In genomic region chr10:53378981-53379708, GRCm38 (mm10) we compare ENCODE assay signal across 8 mouse cellular contexts. TPM values are rescaled to one million over a fixed set of nuclear protein-coding genes. Genes with fewer than 3 reads are reported as not detected.
DNase-seq lines count a peak whose midpoint lies in the region; ATAC-seq and TF ChIP-seq lines count a peak whose summit lies in the region.

No protein-coding gene starts in this region.

- peak overlapping the region; percentile 60 for H3K4me2 ChIP-seq in lung, embryonic 14.5 days
- peak overlapping the region; percentile 71 for H3K4me2 ChIP-seq in hindbrain, embryonic 14.5 days (replicated peaks)
- peak overlapping the region; percentile 59 for H3K4me2 ChIP-seq in limb, embryonic 14.5 days (replicated peaks; ENCODE audit: low read depth, low read length, severe bottlenecking)

- no peaks in the 10 kb centered on the region for H3K27me3 ChIP-seq in lung, embryonic 14.5 days (ENCODE audit: insufficient read depth, low read length)
- H3K27me3 ChIP-seq in hindbrain, embryonic 14.5 days (ENCODE audit: control insufficient read depth, insufficient read depth, low read length): no peaks in the 10 kb centered on the region
- no peaks in the 10 kb centered on the region for H3K27me3 ChIP-seq in limb, embryonic 14.5 days (ENCODE audit: control insufficient read depth, insufficient read depth, low read length)

- peak; percentile 90 for ATAC-seq in lung, embryonic 14.5 days (ENCODE audit: insufficient read depth)
- ATAC-seq in activated CD4-positive, CD25-positive, alpha-beta regulatory T cell, adult 4 months: peak; percentile 80
- peak; percentile 38 for ATAC-seq in erythroblast, adult 5-6 weeks (replicated peaks; ENCODE audit: low FRiP score, poor library complexity, severe bottlenecking)
- ATAC-seq in hindbrain, embryonic 14.5 days (ENCODE audit: low FRiP score): peak; percentile 82; the same call in 1 of the 2 replicates
- peak; percentile 81 for ATAC-seq in limb, embryonic 14.5 days (ENCODE audit: low FRiP score, low read depth)
- ATAC-seq in monocyte, adult 5-6 weeks (replicated peaks; ENCODE audit: insufficient number of reproducible peaks, low FRiP score, low TSS enrichment, poor library complexity, severe bottlenecking): peak; percentile 38

- peak overlapping the region; percentile 98 for H3K27ac ChIP-seq in lung, embryonic 14.5 days (ENCODE audit: low read depth)
- H3K27ac ChIP-seq in hindbrain, embryonic 14.5 days: peak overlapping the region; percentile 97
- peak overlapping the region; percentile 98 for H3K27ac ChIP-seq in limb, embryonic 14.5 days (replicated peaks; ENCODE audit: low read depth, low read length)

- H3K4me1 ChIP-seq in lung, embryonic 14.5 days (ENCODE audit: insufficient read depth): peaks cover 7% of the 10 kb centered on the region; the same call in 1 of the 2 replicates
- peaks cover 30% of the 10 kb centered on the region for H3K4me1 ChIP-seq in hindbrain, embryonic 14.5 days (replicated peaks; ENCODE audit: control insufficient read depth, insufficient read depth, low read length)
- H3K4me1 ChIP-seq in limb, embryonic 14.5 days (ENCODE audit: control insufficient read depth, insufficient read depth, low read length): peaks cover 21% of the 10 kb centered on the region

- no peaks in the 10 kb centered on the region for H3K36me3 ChIP-seq in lung, embryonic 14.5 days (ENCODE audit: insufficient read depth)
- H3K36me3 ChIP-seq in hindbrain, embryonic 14.5 days (replicated peaks; ENCODE audit: control insufficient read depth, insufficient read depth): no peaks in the 10 kb centered on the region
- H3K36me3 ChIP-seq in limb, embryonic 14.5 days (ENCODE audit: control insufficient read depth, insufficient read depth, low read length): no peaks in the 10 kb centered on the region

- H3K9ac ChIP-seq in lung, embryonic 14.5 days: peak overlapping the region; percentile 99
- H3K9ac ChIP-seq in hindbrain, embryonic 14.5 days: peak overlapping the region; percentile 99
- H3K9ac ChIP-seq in limb, embryonic 14.5 days (ENCODE audit: low read depth, low read length, severe bottlenecking): peak overlapping the region; percentile 98

- H3K9me3 ChIP-seq in lung, embryonic 14.5 days (ENCODE audit: low read depth, low read length): no peaks in the 10 kb centered on the region
- no peaks in the 10 kb centered on the region for H3K9me3 ChIP-seq in hindbrain, embryonic 14.5 days (ENCODE audit: control insufficient read depth, low read length)
- H3K9me3 ChIP-seq in limb, embryonic 14.5 days (ENCODE audit: control insufficient read depth, low read length): no peaks in the 10 kb centered on the region

- no peak for TF ChIP-seq CTCF in lung, embryonic 14.5 days (IDR thresholded peaks at IDR 0.05; ENCODE audit: low read depth)

- peak overlapping the region; percentile 93 for H3K4me3 ChIP-seq in lung, embryonic 14.5 days (ENCODE audit: low read depth, low read length)
- H3K4me3 ChIP-seq in hindbrain, embryonic 14.5 days (replicated peaks; ENCODE audit: low read length): peak overlapping the region; percentile 98
- H3K4me3 ChIP-seq in limb, embryonic 14.5 days (replicated peaks; ENCODE audit: low read length): peak overlapping the region; percentile 95

- DNase-seq in lung, embryonic 14.5 days: peak; percentile 56
- no peak for DNase-seq in lung, postnatal 14 days
- DNase-seq in hindbrain, embryonic 14.5 days (ENCODE audit: low spot score): peak; percentile 30
- DNase-seq in limb, embryonic 14.5 days (ENCODE audit: low spot score): peak; percentile 49
- no peak for DNase-seq in yolk sac, embryonic 10.5 days (ENCODE audit: low spot score)

- TF ChIP-seq POLR2A in limb, embryonic 14.5 days (IDR thresholded peaks at IDR 0.05; ENCODE audit: borderline replicate concordance, extremely low read depth, insufficient read depth, insufficient read length): no peak

- WGBS in lung, embryonic 14.5 days: under 1% methylated on average over 59 of the region's 59 CpGs
- under 1% methylated on average over 58 of the region's 59 CpGs for WGBS in hindbrain, embryonic 14.5 days
- WGBS in limb, embryonic 14.5 days: under 1% methylated on average over 33 of the region's 59 CpGs

RNA-seq across cellular contexts. Expression of gene Cep85l, which starts 0.6 kb away (rescaled TPM):
- polyA plus RNA-seq in lung, embryonic 14.5 days (2014; fragmentation: Nextera tagmentation; extraction: Ambion mirVana): 10.3 and 11.6 TPM in 2 replicates
- polyA plus RNA-seq in activated CD4-positive, CD25-positive, alpha-beta regulatory T cell, adult 4 months (2017; shearing (Covaris generic)): 1 to 10 TPM; 1.7 to 1.9 TPM
- 5.2 and 10.2 TPM in 2 replicates for total RNA-seq in erythroblast, adult 5-6 weeks (2015; ENCODE audit: low replicate concordance)
- 8.9 and 9.2 TPM in 2 replicates for total RNA-seq in erythroblast, adult 5-6 weeks (2017; ENCODE audit: low replicate concordance)
- polyA plus RNA-seq in hindbrain, embryonic 14.5 days (2014; fragmentation: Nextera tagmentation; extraction: Ambion mirVana): 6.0 and 7.8 TPM in 2 replicates
- polyA plus RNA-seq in limb, embryonic 14.5 days (2012; rRNA removed): 8.1 and 9.2 TPM in 2 replicates
- 9.8 and 9.9 TPM in 2 replicates for polyA plus RNA-seq in limb, embryonic 14.5 days (2014; fragmentation: Nextera tagmentation; extraction: Ambion mirVana)
- 27.4 to 28.7 TPM (median 28.1 TPM) in 3 replicates for total RNA-seq in monocyte, adult 5-6 weeks (2017)

RNA-seq across cellular contexts. Expression of gene Pln, which starts 41.7 kb away (rescaled TPM):
- polyA plus RNA-seq in lung, embryonic 14.5 days (2014; fragmentation: Nextera tagmentation; extraction: Ambion mirVana): 3.3 and 3.6 TPM in 2 replicates
- polyA plus RNA-seq in activated CD4-positive, CD25-positive, alpha-beta regulatory T cell, adult 4 months (2017; shearing (Covaris generic)): 1 to 10 TPM in 1 of 2 experiments, under 1 TPM in 1; 0.99 to 3.0 TPM
- total RNA-seq in erythroblast, adult 5-6 weeks (2015; ENCODE audit: low replicate concordance): 1.3 TPM in 2 replicates
- total RNA-seq in erythroblast, adult 5-6 weeks (2017; ENCODE audit: low replicate concordance): 1.8 and 2.0 TPM in 2 replicates
- polyA plus RNA-seq in hindbrain, embryonic 14.5 days (2014; fragmentation: Nextera tagmentation; extraction: Ambion mirVana): 0.80 and 1.5 TPM in 2 replicates
- polyA plus RNA-seq in limb, embryonic 14.5 days (2012; rRNA removed): 0.29 and 0.45 TPM in 2 replicates
- polyA plus RNA-seq in limb, embryonic 14.5 days (2014; fragmentation: Nextera tagmentation; extraction: Ambion mirVana): 1.8 and 2.0 TPM in 2 replicates
- 0.53 TPM in 1 of 3 replicates, not detected in the others for total RNA-seq in monocyte, adult 5-6 weeks (2017)

Comparison
In these comparisons a context has a peak if more than half of its experiments do, and no peak if none do; other contexts are left out.
1. DNase-seq: peak in lung, embryonic 14.5 days (single experiment), hindbrain, embryonic 14.5 days (single experiment) and limb, embryonic 14.5 days (single experiment); none in lung, postnatal 14 days (single experiment) and yolk sac, embryonic 10.5 days (single experiment).
2. ATAC-seq: peak in every context shown above with its lines; median percentile 90 in lung, embryonic 14.5 days; 82 in hindbrain, embryonic 14.5 days; 81 in limb, embryonic 14.5 days; 80 in activated CD4-positive, CD25-positive, alpha-beta regulatory T cell, adult 4 months; 38 in erythroblast, adult 5-6 weeks; 38 in monocyte, adult 5-6 weeks.
3. Peak in every context shown above with its lines, with median percentiles within 50 percentile points of each other: H3K27ac ChIP-seq, H3K4me2 ChIP-seq, H3K4me3 ChIP-seq and H3K9ac ChIP-seq.